Mouse (Mus musculus): Measurements from ENCODE around the gene Olfr543. TPM values are rescaled to one million over a fixed set of nuclear protein-coding genes. Genes with fewer than 3 reads are reported as not detected.

Olfr543 gene
- polyA plus RNA-seq, 1 experiment from 2014 or later, result 0.39 TPM

DNA sequence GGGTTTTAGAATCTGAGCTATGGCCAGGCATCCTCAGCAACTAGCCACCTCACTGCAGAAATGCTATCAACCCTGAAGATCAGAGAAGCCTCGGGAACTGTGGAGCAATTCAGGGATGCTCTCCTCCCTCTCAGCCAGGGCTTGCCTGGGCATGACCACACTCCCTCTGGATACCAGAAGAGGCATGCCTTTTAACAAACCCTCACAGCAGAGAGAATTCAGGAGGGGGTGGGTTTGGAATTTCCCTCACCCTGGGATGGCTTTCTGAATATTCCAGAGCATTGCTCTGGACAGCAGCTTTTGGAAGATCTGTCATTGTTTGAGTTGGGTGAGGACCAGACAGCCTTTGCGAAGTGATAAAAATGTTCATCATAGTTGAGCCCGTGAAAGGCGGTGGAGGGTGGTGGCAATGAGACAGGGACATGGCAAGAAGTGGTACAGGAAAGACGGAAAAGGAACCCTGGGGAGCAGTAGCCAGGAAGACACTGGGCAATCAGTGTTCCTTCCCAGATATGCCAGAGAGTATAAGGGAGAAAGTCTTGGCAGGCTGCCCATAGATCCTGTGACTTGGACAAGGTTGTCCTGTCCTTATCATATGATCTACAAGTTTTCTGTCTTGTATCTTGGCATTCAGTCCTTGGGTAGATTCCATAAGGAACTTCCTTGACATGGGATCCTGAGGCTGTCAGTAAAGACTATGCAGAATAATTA is 2.0 kb downstream of the Olfr543 start:
- ATAC-seq (ENCODE audit: low FRiP score) (no peak), DNase-seq (ENCODE audit: low spot score) (no peak)
- 78% methylated on average over 5 of the region's 5 CpGs for WGBS

DNA sequence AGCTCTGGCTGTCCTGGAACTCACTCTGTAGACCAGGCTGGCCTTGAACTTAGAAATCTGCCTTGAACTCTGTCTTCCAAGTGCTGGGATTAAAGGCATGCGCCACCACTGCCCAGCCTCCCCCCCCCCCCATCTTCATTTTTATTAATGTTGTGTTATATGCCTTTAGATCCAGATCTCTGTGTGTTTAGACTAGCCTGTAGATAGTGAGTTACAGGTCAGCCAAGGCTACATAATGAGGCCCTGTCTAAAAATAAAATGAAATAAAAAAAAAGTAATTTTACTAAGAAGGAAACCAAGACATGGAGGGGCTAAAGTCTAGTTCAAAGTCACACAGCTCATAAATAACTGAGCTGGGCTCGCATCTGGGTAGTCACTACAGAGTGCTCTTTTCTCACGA is 2.6 kb downstream of the Olfr543 start:
- Histone ChIP-seq H3K4me2 (replicated peaks) (no peak overlapping the region), H3K27me3 (ENCODE audit: control insufficient read depth, insufficient read depth, low read length) (no peaks in the 10 kb centered on the region), H3K4me1 (replicated peaks; ENCODE audit: control insufficient read depth, insufficient read depth, low read length) (no peaks in the 10 kb centered on the region), H3K27ac (no peak overlapping the region), H3K36me3 (replicated peaks; ENCODE audit: control insufficient read depth, insufficient read depth) (no peaks in the 10 kb centered on the region), H3K9ac (no peak overlapping the region), H3K9me3 (ENCODE audit: control insufficient read depth, low read length) (no peaks in the 10 kb centered on the region), H3K4me3 (replicated peaks; ENCODE audit: low read length) (no peak overlapping the region)
- 82% methylated on average over 3 of the region's 3 CpGs for WGBS
- DNase-seq (ENCODE audit: low spot score) (no peak), ATAC-seq (ENCODE audit: low FRiP score) (no peak)

More for the DNA sequence above, 2.0 kb downstream of the Olfr543 start:
- Histone ChIP-seq H3K9me3 (ENCODE audit: control insufficient read depth, low read length) (no peaks in the 10 kb centered on the region), H3K36me3 (replicated peaks; ENCODE audit: control insufficient read depth, insufficient read depth) (no peaks in the 10 kb centered on the region), H3K4me2 (replicated peaks) (no peak overlapping the region), H3K9ac (no peak overlapping the region), H3K4me3 (replicated peaks; ENCODE audit: low read length) (no peak overlapping the region), H3K27ac (no peak overlapping the region), H3K27me3 (ENCODE audit: control insufficient read depth, insufficient read depth, low read length) (no peaks in the 10 kb centered on the region), H3K4me1 (replicated peaks; ENCODE audit: control insufficient read depth, insufficient read depth, low read length) (no peaks in the 10 kb centered on the region)

DNA sequence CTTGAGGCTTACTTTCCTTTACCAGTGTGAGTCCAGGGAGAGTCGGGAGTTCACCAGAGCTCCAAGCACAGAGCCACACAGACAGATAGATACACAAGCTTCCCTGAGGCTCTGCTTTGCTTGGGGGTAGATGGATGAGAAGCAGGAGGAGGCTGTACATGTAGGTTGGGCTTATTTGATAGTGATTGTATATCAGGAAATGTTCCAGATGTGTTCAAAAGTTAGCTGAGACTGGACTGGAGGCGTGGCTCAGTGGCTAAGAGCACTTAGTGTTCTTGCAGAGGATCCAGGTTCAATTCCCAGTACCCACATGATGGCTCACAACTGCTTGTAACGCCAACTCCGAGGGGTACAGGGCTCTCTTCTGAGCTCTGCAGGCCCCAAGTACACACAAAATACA is 3.1 kb downstream of the Olfr543 start:
- Histone ChIP-seq H3K4me2 (replicated peaks) (no peak overlapping the region), H3K27ac (no peak overlapping the region), H3K36me3 (replicated peaks; ENCODE audit: control insufficient read depth, insufficient read depth) (no peaks in the 10 kb centered on the region), H3K4me3 (replicated peaks; ENCODE audit: low read length) (no peak overlapping the region), H3K4me1 (replicated peaks; ENCODE audit: control insufficient read depth, insufficient read depth, low read length) (no peaks in the 10 kb centered on the region), H3K27me3 (ENCODE audit: control insufficient read depth, insufficient read depth, low read length) (no peaks in the 10 kb centered on the region), H3K9me3 (ENCODE audit: control insufficient read depth, low read length) (no peaks in the 10 kb centered on the region), H3K9ac (no peak overlapping the region)
- 91% methylated on average over 4 of the region's 4 CpGs for WGBS
- ATAC-seq (ENCODE audit: low FRiP score), result no peak
- DNase-seq (ENCODE audit: low spot score), result no peak

DNA sequence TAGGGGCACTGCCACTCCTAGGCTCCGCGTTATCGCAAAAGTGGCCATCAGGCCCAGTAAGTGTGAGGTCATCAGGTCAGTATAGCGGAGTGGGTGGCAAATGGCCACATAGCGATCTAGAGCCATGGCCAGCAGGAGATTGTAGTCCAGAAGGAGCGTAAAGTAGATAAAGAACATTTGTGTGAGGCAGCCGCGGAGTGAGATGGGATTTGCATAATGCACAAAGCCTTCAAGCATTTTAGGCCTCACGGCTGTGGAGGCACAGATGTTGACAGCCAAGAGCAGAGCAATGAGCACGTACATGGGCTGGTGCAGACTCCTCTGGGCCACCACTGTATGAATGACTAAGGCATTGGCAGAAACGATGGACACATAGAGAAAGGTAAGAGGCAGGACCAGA is 4.1 kb downstream of the Olfr543 start:
- Histone ChIP-seq H3K9ac (no peak overlapping the region), H3K27me3 (ENCODE audit: control insufficient read depth, insufficient read depth, low read length) (no peaks in the 10 kb centered on the region), H3K27ac (no peak overlapping the region), H3K36me3 (replicated peaks; ENCODE audit: control insufficient read depth, insufficient read depth) (no peaks in the 10 kb centered on the region), H3K4me1 (replicated peaks; ENCODE audit: control insufficient read depth, insufficient read depth, low read length) (no peaks in the 10 kb centered on the region), H3K9me3 (ENCODE audit: control insufficient read depth, low read length) (no peaks in the 10 kb centered on the region), H3K4me2 (replicated peaks) (no peak overlapping the region), H3K4me3 (replicated peaks; ENCODE audit: low read length) (no peak overlapping the region)
- DNase-seq (ENCODE audit: low spot score) (no peak), ATAC-seq (ENCODE audit: low FRiP score) (no peak)
- 80% methylated on average over 11 of the region's 11 CpGs for WGBS

DNA sequence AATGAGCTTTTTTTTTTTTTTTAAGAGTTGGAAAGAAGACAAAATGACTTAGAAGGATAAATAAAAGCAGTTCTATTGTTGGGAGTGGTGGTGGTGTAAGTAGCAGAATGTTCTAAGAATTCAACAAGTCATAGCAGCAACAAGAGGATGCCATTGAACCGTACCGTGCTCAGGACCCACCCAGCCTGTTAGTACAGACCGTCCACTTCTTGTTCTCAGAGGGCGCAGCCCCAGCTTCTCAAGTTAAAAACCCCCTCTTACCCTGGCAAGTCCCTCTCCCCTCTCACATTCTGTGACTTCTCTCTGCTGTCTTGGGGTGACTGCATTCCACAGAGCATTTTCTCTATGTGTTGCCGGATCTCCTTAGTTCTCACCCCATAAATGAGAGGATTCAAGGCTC is 4.9 kb downstream of the Olfr543 start:
- no peak overlapping the region for H3K27ac ChIP-seq
- DNase-seq (ENCODE audit: low spot score) (no peak), ATAC-seq (ENCODE audit: low FRiP score) (no peak)
- H3K4me2 ChIP-seq (replicated peaks), result no peak overlapping the region
- WGBS, result 97% methylated on average over 5 of the region's 5 CpGs
- no peaks in the 10 kb centered on the region for H3K27me3 ChIP-seq (ENCODE audit: control insufficient read depth, insufficient read depth, low read length)
- no peaks in the 10 kb centered on the region for H3K4me1 ChIP-seq (replicated peaks; ENCODE audit: control insufficient read depth, insufficient read depth, low read length)
- no peaks in the 10 kb centered on the region for H3K9me3 ChIP-seq (ENCODE audit: control insufficient read depth, low read length)
- no peaks in the 10 kb centered on the region for H3K36me3 ChIP-seq (replicated peaks; ENCODE audit: control insufficient read depth, insufficient read depth)
- H3K4me3 ChIP-seq (replicated peaks; ENCODE audit: low read length), result no peak overlapping the region
- no peak overlapping the region for H3K9ac ChIP-seq

DNA sequence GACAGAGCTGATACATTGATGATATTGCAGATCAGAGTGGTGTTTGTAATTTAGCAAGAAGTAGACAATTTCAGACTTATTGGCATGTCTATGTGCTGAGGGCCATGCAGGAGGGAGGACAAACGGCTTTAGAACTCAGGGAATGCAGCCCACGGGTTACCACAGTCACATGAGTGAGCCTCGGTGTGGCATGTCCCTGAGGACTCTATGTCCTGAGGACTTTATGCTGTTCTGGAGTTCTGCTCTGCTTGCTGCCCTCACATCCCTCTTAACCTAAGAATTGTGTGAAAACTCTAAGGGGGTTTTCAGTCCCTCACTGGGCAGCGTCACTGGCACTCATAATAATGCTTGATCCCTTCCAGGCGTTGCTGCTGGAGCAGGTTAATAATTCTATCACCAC is 8.8 kb downstream of the Olfr543 start:
- H3K27me3 ChIP-seq (ENCODE audit: control insufficient read depth, insufficient read depth, low read length), result no peaks in the 10 kb centered on the region
- H3K27ac ChIP-seq, result no peak overlapping the region
- ATAC-seq (ENCODE audit: low FRiP score) (no peak), DNase-seq (ENCODE audit: low spot score) (no peak)
- H3K4me2 ChIP-seq (replicated peaks), result no peak overlapping the region
- peaks cover 22% of the 10 kb centered on the region for H3K36me3 ChIP-seq (replicated peaks; ENCODE audit: control insufficient read depth, insufficient read depth)
- H3K4me3 ChIP-seq (replicated peaks; ENCODE audit: low read length), result no peak overlapping the region
- WGBS, result 65% methylated on average over 5 of the region's 5 CpGs
- H3K9ac ChIP-seq, result no peak overlapping the region
- no peaks in the 10 kb centered on the region for H3K4me1 ChIP-seq (replicated peaks; ENCODE audit: control insufficient read depth, insufficient read depth, low read length)
- H3K9me3 ChIP-seq (ENCODE audit: control insufficient read depth, low read length), result no peaks in the 10 kb centered on the region

DNA sequence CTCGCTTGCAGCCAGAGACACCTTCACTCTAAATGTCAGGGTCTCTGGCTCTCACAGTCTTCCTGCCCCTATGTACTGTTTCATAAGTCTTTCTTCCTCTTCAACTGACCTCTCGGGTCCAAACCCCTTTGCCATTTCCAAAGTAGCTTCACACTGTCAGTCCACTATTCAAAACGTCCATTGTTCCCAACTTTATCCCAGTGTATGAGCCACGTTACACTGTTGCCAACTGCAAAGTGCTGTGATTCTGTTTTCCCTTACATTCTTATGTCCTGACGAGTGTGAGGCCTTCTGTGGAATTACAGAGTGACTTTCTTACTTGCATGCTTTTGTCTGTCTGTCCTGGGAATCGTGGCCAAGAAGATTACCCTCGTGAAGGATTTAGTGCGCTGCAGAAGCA is 13.9 kb downstream of the Olfr543 start:
- Histone ChIP-seq H3K4me2 (replicated peaks) (no peak overlapping the region), H3K9ac (no peak overlapping the region), H3K27ac (no peak overlapping the region), H3K36me3 (replicated peaks; ENCODE audit: control insufficient read depth, insufficient read depth) (peaks cover 72% of the 10 kb centered on the region), H3K4me1 (replicated peaks; ENCODE audit: control insufficient read depth, insufficient read depth, low read length) (no peaks in the 10 kb centered on the region), H3K4me3 (replicated peaks; ENCODE audit: low read length) (no peak overlapping the region), H3K9me3 (ENCODE audit: control insufficient read depth, low read length) (no peaks in the 10 kb centered on the region), H3K27me3 (ENCODE audit: control insufficient read depth, insufficient read depth, low read length) (no peaks in the 10 kb centered on the region)
- ATAC-seq (ENCODE audit: low FRiP score) (no peak), DNase-seq (ENCODE audit: low spot score) (no peak)
- 89% methylated on average over 8 of the region's 8 CpGs for WGBS

DNA sequence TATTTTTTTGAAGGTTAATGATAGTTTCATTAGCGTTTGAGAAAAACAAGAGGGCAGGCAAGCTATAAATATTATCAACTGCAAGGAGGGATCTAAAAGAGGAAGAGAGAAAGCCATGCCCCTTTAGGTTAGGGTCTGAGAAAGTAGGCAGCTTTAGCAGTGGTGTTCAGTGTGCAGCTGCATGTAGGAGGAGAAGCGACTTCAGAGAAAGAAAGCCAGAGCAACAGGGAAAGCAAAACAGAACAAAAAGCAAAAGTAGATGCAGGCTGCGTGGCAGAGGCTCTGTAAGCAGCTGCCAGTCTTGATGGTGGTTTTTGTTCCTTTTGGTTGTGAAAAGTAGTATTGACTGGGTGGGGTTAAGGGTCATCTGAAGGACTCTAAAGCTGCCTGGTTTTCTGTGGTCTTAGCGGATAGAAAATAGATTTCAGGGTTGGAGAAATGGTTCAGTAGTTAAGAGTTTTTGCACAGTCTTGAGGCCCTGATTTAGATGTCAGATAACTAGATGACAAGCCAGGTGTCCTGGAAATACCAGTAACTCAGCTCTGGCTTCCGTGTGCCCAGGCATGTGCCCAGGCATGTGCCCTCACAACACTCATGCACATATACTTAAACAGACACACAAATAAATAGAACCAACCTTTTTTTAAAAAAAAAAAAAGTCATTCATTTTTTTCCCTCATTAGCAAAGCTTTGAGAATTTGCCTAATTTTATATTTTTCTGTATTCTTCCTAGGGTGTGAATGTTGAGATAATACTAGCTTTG is 22.7 kb downstream of the Olfr543 start:
- no peak overlapping the region for H3K4me2 ChIP-seq (replicated peaks)
- DNase-seq (ENCODE audit: low spot score), result no peak
- no peak overlapping the region for H3K27ac ChIP-seq
- no peak for ATAC-seq (ENCODE audit: low FRiP score)
- H3K4me3 ChIP-seq (replicated peaks; ENCODE audit: low read length), result no peak overlapping the region
- H3K4me1 ChIP-seq (replicated peaks; ENCODE audit: control insufficient read depth, insufficient read depth, low read length), result no peaks in the 10 kb centered on the region
- H3K9ac ChIP-seq, result no peak overlapping the region
- 81% methylated on average over 5 of the region's 5 CpGs for WGBS
- no peaks in the 10 kb centered on the region for H3K9me3 ChIP-seq (ENCODE audit: control insufficient read depth, low read length)
- peaks cover 92% of the 10 kb centered on the region for H3K36me3 ChIP-seq (replicated peaks; ENCODE audit: control insufficient read depth, insufficient read depth)
- no peaks in the 10 kb centered on the region for H3K27me3 ChIP-seq (ENCODE audit: control insufficient read depth, insufficient read depth, low read length)

DNA sequence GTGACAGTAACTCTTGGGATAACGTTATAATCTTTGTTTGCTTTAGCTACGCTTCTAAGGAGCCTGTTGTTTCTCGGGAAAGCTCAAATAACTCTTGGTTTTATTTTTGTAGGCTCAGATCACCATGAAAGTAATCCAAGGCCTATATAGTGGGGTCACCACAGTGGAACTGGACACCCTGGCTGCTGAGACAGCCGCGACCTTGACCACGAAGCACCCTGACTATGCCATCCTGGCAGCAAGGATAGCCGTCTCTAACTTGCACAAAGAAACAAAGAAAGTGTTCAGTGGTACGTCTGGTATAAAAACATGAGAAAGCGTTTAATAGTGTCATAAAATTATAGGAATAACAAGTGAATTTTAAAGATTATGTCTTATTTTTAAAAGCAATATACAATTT is 35.0 kb downstream of the Olfr543 start:
- no peak for DNase-seq (ENCODE audit: low spot score)
- H3K27ac ChIP-seq, result no peak overlapping the region
- H3K36me3 ChIP-seq (replicated peaks; ENCODE audit: control insufficient read depth, insufficient read depth), result peaks cover 59% of the 10 kb centered on the region
- H3K9me3 ChIP-seq (ENCODE audit: control insufficient read depth, low read length), result no peaks in the 10 kb centered on the region
- peaks cover 12% of the 10 kb centered on the region; the same call in 1 of the 2 replicates for H3K4me1 ChIP-seq (replicated peaks; ENCODE audit: control insufficient read depth, insufficient read depth, low read length)
- H3K4me2 ChIP-seq (replicated peaks), result no peak overlapping the region
- no peak overlapping the region for H3K9ac ChIP-seq
- no peak for ATAC-seq (ENCODE audit: low FRiP score)
- H3K27me3 ChIP-seq (ENCODE audit: control insufficient read depth, insufficient read depth, low read length), result no peaks in the 10 kb centered on the region
- WGBS, result 95% methylated on average over 9 of the region's 9 CpGs
- H3K4me3 ChIP-seq (replicated peaks; ENCODE audit: low read length), result no peak overlapping the region
